Mouse (Mus musculus) forebrain, embryonic 14.5 days (tissue): ENCODE measurements around the gene Ppcdc. TPM values are rescaled to one million over a fixed set of nuclear protein-coding genes. Genes with fewer than 3 reads are reported as not detected.

Experiments used
- ATAC-seq: fragments of 200-750 bp; cut with Nextera tagmentation; 2 replicates; pipeline ENCODE4 v1.8.0; 2017; ENCODE audit warnings: mild to moderate bottlenecking, moderate library complexity
- DNase-seq: peaks from one replicate; pipeline ENCODE4 v3.0.0-alpha.2; 2015; ENCODE audit warnings: low spot score
- H3K27ac ChIP-seq: fragments of 300-500 bp; sonication (generic); 2 replicates; pipeline ENCODE4 v1.5.1; 2014; ENCODE audit warnings: low read depth, mild to moderate bottlenecking, control low read depth, low read length, moderate library complexity
- H3K27me3 ChIP-seq: fragments of 300-500 bp; sonication (generic); replicated peaks from 2 replicates; pipeline ENCODE4 v1.6.1; 2014; ENCODE audit warnings: low read length, control low read depth, mixed read lengths; ENCODE audit not compliant: control insufficient read depth, insufficient read depth
- H3K36me3 ChIP-seq: fragments of 300-500 bp; sonication (generic); 2 replicates; pipeline ENCODE4 v1.6.1; 2014; ENCODE audit warnings: low read length, control low read depth; ENCODE audit not compliant: control insufficient read depth, insufficient read depth
- H3K4me1 ChIP-seq: fragments of 300-500 bp; sonication (generic); 2 replicates; pipeline ENCODE4 v1.6.1; 2014; ENCODE audit warnings: antibody characterized with exemption, low read length, control low read depth; ENCODE audit not compliant: control insufficient read depth, insufficient read depth
- H3K4me2 ChIP-seq: fragments of 300-500 bp; sonication (generic); 2 replicates; pipeline ENCODE4 v1.6.1; 2014; ENCODE audit warnings: mild to moderate bottlenecking, control low read depth, low read length
- H3K4me3 ChIP-seq: fragments of 300-500 bp; sonication (generic); 2 replicates; pipeline ENCODE4 v1.5.1; 2014; ENCODE audit warnings: low read depth, low read length, control low read depth
- H3K9ac ChIP-seq: fragments of 300-500 bp; sonication (generic); 2 replicates; pipeline ENCODE4 v1.6.1; 2014; ENCODE audit warnings: mild to moderate bottlenecking, low read length, control low read depth, moderate library complexity
- H3K9me3 ChIP-seq: fragments of 300-500 bp; sonication (generic); replicated peaks from 2 replicates; pipeline ENCODE4 v1.6.1; 2016; ENCODE audit warnings: low read length, control low read depth, mixed read lengths; ENCODE audit not compliant: control insufficient read depth
- WGBS: fragments of 180-500 bp; shearing (Covaris S2); extraction: QIAGEN DNeasy Blood & Tissue Kit; methylation state at CpG from one replicate; pipeline ENCODE4 v1.1.7; 2014; 5-methylcytosine and 5-hydroxymethylcytosine counted together
- polyA plus RNA-seq: library from polyadenylated mRNA; unstranded; fragments of >200 nt; fragmentation: Nextera tagmentation; extraction: Ambion mirVana; gene quantifications from 2 replicates; pipeline ENCODE4 v1.2.1, GENCODE M21; 2014

Ppcdc gene
- polyA plus RNA-seq, 1 experiment from 2014 or later = 19.2 TPM

DNA sequence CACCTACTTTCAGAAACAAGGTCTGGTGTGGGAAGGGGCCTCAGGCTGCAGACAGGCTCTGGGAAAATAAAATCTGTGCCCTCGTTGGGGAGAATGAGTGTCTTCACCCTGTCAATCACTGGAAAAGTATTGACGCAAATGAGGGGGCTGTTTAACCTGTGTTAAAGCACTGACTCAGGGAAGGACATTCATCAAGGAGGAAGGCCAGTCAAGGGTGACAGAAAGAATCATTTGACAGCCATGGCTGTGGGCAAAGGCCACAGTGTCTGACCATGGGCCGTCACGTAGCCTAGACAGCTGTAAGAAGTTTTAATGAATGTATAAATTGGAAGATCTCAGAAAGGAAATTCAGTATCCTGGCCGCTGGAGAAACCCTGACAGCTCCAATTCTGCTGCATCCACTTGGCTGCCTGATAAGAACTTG is 18.2 kb downstream of the Ppcdc start:
- 83% methylated on average over 5 of the region's 5 CpGs for WGBS
- DNase-seq = no peak
- ATAC-seq = no peak
- H3K27ac ChIP-seq = no peak overlapping the region
- H3K4me1 ChIP-seq = no peaks in the 10 kb centered on the region
- no peaks in the 10 kb centered on the region for H3K27me3 ChIP-seq
- H3K4me2 ChIP-seq = no peak overlapping the region
- H3K9me3 ChIP-seq = no peaks in the 10 kb centered on the region
- H3K4me3 ChIP-seq = no peak overlapping the region
- 0 out of 2 replicates have a peak, but pooled peaks cover 4% of the 10 kb centered on the region for H3K36me3 ChIP-seq
- no peak overlapping the region for H3K9ac ChIP-seq

DNA sequence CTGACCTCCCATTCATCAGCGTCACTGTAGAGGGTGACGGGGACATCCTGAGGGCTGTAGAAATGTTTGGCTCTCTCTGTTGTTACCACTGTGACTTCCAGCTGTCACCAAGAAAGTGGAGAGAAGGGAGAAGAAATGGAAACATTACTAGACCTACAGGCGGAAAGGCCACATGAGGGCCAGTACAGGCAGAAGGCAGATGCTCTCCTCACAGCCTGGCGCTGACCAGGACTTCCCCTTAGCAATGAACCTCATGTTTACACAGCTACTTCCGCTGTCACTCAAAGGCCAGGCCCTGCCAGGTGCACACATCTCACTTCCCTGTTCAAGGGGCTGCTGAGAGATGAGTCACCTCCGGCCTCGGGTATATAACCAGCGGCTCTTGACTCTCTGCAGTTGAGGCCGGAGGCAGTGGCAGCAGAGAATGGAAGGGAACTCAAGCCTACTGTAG is 18.8 kb downstream of the Ppcdc start:
- Histone ChIP-seq H3K4me2 (no peak overlapping the region), H3K27me3 (no peaks in the 10 kb centered on the region), H3K9me3 (no peaks in the 10 kb centered on the region), H3K4me3 (no peak overlapping the region), H3K9ac (no peak overlapping the region), H3K36me3 (0 out of 2 replicates have a peak, but pooled peaks cover 4% of the 10 kb centered on the region), H3K27ac (peak overlapping the region; percentile 14; the same call in 1 of the 2 replicates), H3K4me1 (no peaks in the 10 kb centered on the region)
- no peak for ATAC-seq
- DNase-seq = peak; percentile 14
- WGBS = 94% methylated on average over 9 of the region's 9 CpGs

- Histone ChIP-seq H3K27ac (peak overlapping the region; percentile 14; the same call in 1 of the 2 replicates), H3K36me3 (0 out of 2 replicates have a peak, but pooled peaks cover 4% of the 10 kb centered on the region), H3K4me3 (no peak overlapping the region), H3K4me2 (no peak overlapping the region), H3K9me3 (no peaks in the 10 kb centered on the region), H3K4me1 (no peaks in the 10 kb centered on the region), H3K9ac (no peak overlapping the region; the same call in 1 of the 2 replicates), H3K27me3 (no peaks in the 10 kb centered on the region)
- DNase-seq (peak; percentile 53), ATAC-seq (no peak)
- WGBS = 69% methylated on average over 20 of the region's 20 CpGs
Observed at GRCm38 (mm10) chr9:57420321-57421120, 19.4 kb downstream of the Ppcdc start.

DNA sequence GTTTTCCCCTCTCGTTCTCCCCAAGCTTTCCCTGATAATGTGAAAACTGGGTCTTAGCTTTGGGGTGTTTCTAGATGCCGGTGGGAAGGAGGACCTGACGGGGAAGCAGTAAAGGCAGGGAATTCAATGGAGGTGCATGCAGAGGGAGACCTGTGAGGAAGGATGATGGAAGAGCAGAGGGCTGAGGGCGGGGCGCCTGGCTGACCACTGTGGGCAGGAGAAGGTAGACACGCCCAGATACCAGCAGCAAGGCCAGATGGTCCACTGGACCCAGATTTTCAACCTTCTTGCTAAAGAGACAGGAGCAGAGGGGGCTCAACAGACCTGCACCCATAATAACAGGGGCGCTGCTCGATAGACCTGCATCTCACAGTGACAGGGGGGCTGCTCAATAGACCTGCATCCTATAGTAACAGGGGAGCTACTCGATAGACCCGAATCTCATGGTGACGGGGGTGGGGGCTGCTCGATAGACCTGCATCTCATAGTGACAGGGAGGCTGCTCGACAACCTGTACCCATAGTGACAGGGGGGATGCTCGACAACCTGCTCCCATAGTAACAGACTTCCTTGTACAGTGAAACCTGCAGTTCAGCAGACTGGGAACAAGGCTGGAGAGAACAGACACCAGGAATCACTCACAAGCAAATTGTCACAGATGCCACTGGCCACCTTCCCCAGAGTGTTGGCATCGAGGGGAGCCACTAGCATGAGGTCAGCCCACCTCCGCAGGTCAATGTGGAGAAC is 20.2 kb downstream of the Ppcdc start:
- Histone ChIP-seq H3K4me2 (no peak overlapping the region), H3K9me3 (no peaks in the 10 kb centered on the region), H3K9ac (no peak overlapping the region; the same call in 1 of the 2 replicates), H3K4me1 (no peaks in the 10 kb centered on the region), H3K27me3 (no peaks in the 10 kb centered on the region), H3K4me3 (no peak overlapping the region), H3K36me3 (0 out of 2 replicates have a peak, but pooled peaks cover 6% of the 10 kb centered on the region), H3K27ac (no peak overlapping the region)
- ATAC-seq = no peak
- 88% methylated on average over 16 of the region's 16 CpGs for WGBS
- DNase-seq = no peak

DNA sequence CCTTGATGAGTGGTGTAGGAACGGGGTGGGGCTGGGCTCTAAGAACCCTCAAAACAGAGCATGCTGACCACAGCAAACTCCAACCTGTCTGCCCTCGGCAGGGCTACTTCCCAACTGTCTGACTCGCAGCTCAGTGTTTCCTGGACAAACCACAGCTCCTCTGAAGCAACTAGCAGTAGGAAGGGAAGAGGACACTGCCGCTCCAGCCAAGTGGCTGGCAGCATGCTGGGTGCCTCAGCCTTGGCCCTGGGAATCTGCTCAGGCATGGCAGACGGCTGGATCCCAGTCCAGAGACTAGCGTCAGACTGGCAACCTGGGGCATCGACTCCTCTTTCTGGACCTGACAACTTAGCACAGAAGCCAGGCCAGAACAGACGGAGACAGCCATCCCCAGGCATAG is 22.6 kb downstream of the Ppcdc start:
- DNase-seq (no peak), ATAC-seq (no peak)
- Histone ChIP-seq H3K27ac (no peak overlapping the region), H3K9ac (no peak overlapping the region), H3K4me3 (no peak overlapping the region), H3K4me2 (no peak overlapping the region), H3K4me1 (no peaks in the 10 kb centered on the region), H3K9me3 (no peaks in the 10 kb centered on the region), H3K27me3 (no peaks in the 10 kb centered on the region), H3K36me3 (0 out of 2 replicates have a peak, but pooled peaks cover 17% of the 10 kb centered on the region)
- 91% methylated on average over 8 of the region's 8 CpGs for WGBS

DNA sequence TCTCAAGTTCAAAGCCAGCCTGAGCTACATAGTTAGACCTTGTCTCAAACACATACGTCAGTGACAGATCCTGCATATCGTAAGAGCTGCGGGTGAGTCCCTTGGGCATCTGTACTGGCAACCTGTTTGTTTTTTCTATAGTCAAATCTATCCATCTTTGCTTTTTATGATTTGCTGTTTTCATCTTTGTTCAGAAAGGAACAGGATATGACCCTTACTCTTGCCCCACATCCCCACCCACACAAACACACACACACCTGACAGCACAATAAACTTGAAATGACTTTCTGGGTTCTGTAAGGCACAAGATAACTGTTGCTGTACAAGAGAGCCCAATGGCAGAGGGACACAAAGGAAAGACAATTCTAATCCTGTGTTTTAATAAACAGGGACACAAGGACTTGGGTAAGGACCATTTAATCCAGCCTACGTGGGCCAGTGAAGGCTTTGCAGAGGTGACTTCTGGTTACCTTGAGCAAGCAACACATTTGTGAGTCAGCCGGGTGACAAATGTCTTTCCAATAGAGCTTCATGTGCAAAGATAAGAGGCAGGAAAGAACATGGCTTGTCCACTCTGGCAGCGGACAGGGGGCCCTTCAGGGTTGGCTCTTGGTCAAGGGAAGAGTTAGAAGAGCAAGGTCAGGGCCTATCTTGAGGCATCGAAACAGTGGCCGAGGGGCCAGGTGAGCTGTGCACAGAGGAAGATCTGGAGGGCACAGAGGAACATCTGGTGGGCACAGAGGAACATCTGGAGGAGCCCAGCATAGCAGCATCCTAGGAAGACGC is 32.6 kb downstream of the Ppcdc start:
- no peak for ATAC-seq
- 95% methylated on average over 9 of the region's 9 CpGs for WGBS
- H3K4me3 ChIP-seq = no peak overlapping the region

DNA sequence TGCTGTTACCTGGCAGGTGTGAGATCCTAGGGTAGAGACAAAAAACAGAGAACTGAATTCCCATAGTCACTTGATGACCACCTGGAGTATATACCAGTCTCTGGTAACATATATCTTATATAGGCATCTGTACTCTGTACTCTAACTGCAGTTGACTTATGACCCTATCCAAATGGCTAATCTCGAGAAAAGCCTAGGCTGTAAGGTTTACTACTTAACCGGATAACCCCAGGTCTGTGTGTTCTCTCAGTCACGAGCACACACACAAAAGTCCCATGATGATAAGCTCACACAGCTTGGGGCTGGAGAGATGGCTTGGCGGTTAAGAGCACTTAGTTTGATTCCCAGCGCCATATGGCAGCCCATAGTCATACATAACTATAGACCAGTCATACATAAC is 33.5 kb downstream of the Ppcdc start:
- no peak overlapping the region for H3K4me2 ChIP-seq
- no peak overlapping the region for H3K27ac ChIP-seq
- WGBS = 91% methylated on average over 5 of the region's 5 CpGs
- H3K9ac ChIP-seq = no peak overlapping the region
- no peaks in the 10 kb centered on the region for H3K4me1 ChIP-seq
- H3K27me3 ChIP-seq = no peaks in the 10 kb centered on the region
- no peaks in the 10 kb centered on the region for H3K9me3 ChIP-seq
- DNase-seq = no peak
- H3K36me3 ChIP-seq = no peaks in the 10 kb centered on the region
- H3K4me3 ChIP-seq = no peak overlapping the region
- ATAC-seq = no peak

More for the DNA sequence above, 32.6 kb downstream of the Ppcdc start:
- no peaks in the 10 kb centered on the region for H3K27me3 ChIP-seq
- no peak overlapping the region for H3K4me2 ChIP-seq
- no peaks in the 10 kb centered on the region for H3K4me1 ChIP-seq
- H3K9ac ChIP-seq = no peak overlapping the region
- 0 out of 2 replicates have a peak, but pooled peaks cover under 1% of the 10 kb centered on the region for H3K36me3 ChIP-seq
- H3K27ac ChIP-seq = no peak overlapping the region
- H3K9me3 ChIP-seq = no peaks in the 10 kb centered on the region
- no peak for DNase-seq

DNA sequence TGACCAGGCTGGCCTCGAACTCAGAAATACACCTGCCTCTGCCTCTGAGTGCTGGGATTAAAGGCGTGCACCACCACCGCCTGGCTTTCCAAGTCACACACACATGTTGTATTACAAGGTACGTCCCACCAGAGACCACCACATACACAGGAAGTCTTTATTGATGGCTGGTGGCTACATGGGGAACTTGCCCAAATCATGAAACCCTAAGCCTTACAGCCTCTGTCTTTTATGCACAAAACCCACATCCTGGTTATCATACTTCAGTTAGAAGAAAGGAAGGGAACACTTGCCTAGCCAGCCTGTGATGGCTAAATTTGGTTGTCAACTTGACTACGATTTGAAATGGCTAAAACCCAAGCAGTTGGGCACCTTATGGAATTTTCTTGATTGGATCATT is 35.9 kb downstream of the Ppcdc start:
- Histone ChIP-seq H3K36me3 (no peaks in the 10 kb centered on the region), H3K9ac (no peak overlapping the region), H3K4me2 (no peak overlapping the region), H3K4me1 (no peaks in the 10 kb centered on the region), H3K9me3 (0 out of 2 replicates have a peak, but pooled peaks cover 2% of the 10 kb centered on the region), H3K27me3 (no peaks in the 10 kb centered on the region), H3K4me3 (no peak overlapping the region), H3K27ac (no peak overlapping the region)
- no peak for DNase-seq
- WGBS = 91% methylated on average over 5 of the region's 5 CpGs
- ATAC-seq = no peak
